Mouse (Mus musculus) mesoderm, embryonic 11.5 days (tissue): ENCODE data around the gene Olfr980.
"Not testable (repeated sequence)": the region's sequence is repeated elsewhere in the genome, so short reads cannot be mapped to it uniquely, and the experiment has no call there.

Source experiments
- DNase-seq: peaks from one replicate; pipeline ENCODE4 v3.0.0-alpha.2; 2012; ENCODE audit warnings: low read depth, low spot score

Gene Olfr980

GRCm38 (mm10) chr9:40009482-40009881 is at the start of gene Olfr980:
Olfr980 (minus strand) TSS chr9:40009582.
- DNase-seq, result no peak

DNA sequence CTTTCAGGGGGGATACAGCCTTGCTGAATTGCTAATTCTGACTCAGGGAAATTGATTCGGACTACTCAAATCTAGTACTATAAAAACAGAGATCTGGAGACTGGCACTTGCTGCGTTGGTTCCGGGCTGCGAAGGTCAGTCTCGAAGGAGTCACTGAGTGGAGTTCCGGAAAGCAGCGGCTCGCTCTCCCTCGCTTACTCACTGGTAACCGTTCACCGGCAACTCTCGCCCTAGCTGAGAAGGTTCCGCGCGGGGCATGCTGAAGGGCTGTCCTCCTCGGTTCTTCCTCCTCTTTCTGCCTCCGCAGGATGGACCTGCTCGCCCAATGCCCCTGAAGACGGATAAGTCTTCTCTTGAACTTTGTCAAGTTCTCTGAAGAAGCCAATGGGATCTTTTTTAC is 40.8 kb upstream of the Olfr980 start:
- no peak for DNase-seq

DNA sequence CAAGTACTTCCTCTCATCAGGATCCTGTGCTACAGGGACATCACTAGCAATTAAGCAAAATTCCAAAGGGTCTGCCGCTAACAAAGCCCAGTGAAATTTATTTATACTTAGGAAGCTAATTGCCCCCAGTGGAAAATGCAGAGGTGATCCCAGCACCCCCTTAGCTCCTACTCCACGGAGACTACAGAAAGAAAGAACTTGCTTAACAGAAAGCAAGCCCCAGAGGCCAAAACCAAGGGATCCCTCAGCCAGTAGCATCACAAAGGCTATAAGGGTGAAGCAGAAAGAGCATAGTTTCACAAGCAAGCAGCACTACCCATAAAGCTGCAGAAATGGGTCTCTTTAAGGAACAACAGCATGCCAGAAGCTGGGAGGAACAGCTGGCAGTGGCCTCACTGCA is 11.8 kb upstream of the Olfr980 start, which contains the start of gene Olfr981:
TSS of gene Olfr981 (plus strand) at position 301 of the 400 bp plus-strand sequence.
- no peak for DNase-seq

DNA sequence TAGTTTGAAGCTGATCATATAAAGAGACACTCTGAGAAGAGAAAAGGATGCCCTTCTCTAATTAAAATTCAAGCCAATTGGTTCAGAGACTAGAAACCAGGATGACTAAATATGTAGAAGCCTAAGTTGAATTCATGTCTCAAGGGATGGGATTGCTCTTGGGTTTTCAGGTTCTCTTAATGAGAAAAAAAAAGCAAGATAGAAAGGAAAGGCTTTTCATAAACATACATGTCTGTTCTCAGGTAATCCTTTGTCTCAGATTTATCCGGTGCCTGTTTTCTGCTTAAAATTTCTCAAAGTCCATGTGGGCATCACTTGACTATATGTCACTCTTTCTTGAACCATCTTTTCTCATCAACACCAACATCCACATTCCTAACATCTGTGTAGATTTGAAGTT is 6.0 kb downstream of the Olfr980 start, which contains the start of gene Olfr979:
TSS of gene Olfr979 (minus strand) at position 101 of the 400 bp plus-strand sequence.
- DNase-seq, result no peak

DNA sequence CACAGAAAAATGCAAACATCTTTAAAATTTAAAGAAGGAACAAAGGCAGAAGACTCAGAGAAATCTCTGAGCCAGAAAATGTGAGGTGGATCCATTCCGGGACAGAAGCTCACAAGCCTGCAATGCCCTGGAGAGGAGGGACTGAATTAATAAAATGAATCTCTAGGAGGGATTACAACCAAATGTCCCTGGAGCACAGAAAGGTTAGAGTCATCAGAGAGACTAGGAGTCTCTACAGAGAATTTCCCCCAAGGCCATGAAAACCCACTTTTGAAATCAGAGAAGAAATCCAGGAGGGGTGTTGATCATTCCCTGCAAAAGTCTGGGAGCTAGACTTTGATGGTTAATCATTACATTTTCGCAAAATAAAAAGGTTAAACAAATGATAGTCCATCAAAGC is 17.6 kb downstream of the Olfr980 start, which contains the start of gene Olfr978:
TSS of gene Olfr978 (plus strand) at position 301 of the 400 bp plus-strand sequence.
- DNase-seq, result no peak

GRCm38 (mm10) chr9:39976581-39977145 is 32.7 kb downstream of the Olfr980 start:
- DNase-seq, result not testable (repeated sequence)

DNA sequence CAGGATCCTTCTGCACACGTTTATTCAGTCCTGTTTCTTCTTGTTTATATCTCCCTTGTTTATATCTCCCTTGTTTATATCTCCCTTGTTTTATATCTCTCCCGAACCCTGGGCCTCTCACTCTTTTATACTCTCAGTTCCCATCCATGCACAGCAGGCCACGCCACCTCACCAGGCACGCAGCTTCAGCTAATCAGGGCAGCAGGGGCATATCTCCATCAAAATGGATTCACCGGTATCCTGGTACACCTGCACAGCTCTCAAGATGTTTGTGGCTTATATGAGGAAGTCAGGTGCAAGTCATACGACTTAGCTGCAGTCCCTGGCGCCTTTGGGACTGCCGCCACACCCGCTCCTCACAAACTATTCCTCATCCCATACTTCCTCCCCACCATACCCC is 48.3 kb downstream of the Olfr980 start, which contains the start of gene Olfr976:
TSS of gene Olfr976 (minus strand) at position 101 of the 400 bp plus-strand sequence.
- not testable (repeated sequence) for DNase-seq
